Mouse (Mus musculus): ENCODE measurements around the gene Nos1ap.

Nos1ap gene

GRCm38 (mm10) chr1:170539507-170539906 lies 50.2 kb downstream of the Nos1ap start:
- DNase-seq, result no peak

- DNase-seq, result no peak
Observed at GRCm38 (mm10) chr1:170538481-170539061, 51.1 kb downstream of the Nos1ap start.

DNA sequence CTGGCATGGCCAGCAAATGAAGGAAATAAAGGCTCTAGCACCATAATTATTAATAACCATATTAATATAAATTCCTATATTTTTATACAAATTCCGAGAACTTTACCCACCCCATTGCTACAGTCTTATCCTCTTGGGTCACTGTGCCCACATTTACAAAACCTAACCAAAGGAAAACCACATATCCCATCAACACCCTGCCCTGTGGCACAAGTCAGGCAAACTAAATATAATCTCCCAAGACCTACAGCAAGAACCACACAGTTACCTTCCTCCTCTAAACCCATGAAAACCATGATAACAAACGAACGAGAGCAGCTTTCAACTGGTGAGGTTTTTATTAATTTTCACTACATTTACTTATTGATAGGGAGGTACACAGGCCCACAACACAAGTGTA lies 53.3 kb downstream of the Nos1ap start:
- DNase-seq, result no peak

DNA sequence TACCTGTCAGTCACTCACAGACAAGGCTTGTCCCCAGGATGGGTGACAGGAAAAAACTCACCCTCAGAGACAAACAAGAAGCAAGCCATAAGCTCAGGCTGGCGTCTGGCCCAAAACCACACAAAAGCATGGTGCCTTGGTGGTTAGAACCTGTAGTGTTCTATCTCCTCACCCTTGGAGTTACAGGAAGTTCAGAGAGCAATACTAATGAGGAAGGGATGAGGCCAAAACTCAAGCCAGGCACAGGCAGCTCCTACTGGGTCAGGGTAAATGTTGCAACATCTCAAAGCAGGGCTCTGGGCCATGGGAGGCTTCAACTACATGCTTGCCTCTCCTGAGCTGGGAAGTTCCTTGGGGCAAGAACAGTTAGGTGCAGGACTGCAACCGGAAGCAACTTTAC lies 54.4 kb downstream of the Nos1ap start:
- DNase-seq, result no peak

- DNase-seq, result no peak
Observed at GRCm38 (mm10) chr1:170531286-170531685, 58.4 kb downstream of the Nos1ap start.

GRCm38 (mm10) chr1:170530456-170530855 lies 59.2 kb downstream of the Nos1ap start:
- no peak for DNase-seq

DNA sequence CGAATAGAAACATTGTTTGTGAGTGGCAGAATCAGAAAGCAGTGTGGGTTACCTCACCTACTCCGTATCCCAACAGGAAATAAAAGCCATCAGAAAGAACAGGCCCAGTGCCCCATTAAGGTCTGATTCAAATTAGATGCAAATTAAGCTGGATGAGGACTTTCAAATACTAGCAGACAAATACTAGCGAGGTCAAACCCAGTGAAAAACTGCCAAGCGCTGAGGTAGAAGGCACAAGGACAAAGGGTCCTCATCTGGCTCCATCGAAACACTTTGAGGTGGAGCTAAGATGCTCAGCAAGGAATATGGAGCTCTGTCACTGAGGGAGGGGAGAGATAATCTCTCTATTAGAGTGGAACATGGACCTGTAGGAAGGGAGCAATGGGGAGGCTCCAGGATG lies 66.8 kb downstream of the Nos1ap start:
- DNase-seq, result no peak

- no peak for DNase-seq
Observed at GRCm38 (mm10) chr1:170521520-170522205, 68.0 kb downstream of the Nos1ap start.

- DNase-seq, result no peak
Observed at GRCm38 (mm10) chr1:170520206-170520605, 69.5 kb downstream of the Nos1ap start.

DNA sequence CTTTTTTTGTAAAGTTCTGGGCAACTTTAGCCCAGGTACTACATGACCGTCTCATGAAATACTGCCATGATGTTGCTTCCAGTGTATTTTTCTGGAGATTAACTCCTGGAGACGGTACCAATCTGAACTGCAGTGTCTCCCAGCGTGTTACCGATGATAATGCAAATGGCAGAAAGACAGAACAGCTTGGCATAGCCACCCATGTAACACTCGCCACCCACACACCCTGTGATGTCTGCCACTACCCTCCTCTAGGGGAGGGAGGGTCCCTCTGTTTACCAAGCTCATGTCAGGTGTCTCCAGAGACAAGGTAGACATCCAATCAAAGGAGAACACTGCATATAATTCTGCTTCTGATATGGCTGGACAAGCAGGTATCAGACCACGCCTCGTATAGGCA lies 70.0 kb downstream of the Nos1ap start:
- DNase-seq, result peak; percentile 52

- no peak for DNase-seq
Observed at GRCm38 (mm10) chr1:170516182-170516581, 73.5 kb downstream of the Nos1ap start.

DNA sequence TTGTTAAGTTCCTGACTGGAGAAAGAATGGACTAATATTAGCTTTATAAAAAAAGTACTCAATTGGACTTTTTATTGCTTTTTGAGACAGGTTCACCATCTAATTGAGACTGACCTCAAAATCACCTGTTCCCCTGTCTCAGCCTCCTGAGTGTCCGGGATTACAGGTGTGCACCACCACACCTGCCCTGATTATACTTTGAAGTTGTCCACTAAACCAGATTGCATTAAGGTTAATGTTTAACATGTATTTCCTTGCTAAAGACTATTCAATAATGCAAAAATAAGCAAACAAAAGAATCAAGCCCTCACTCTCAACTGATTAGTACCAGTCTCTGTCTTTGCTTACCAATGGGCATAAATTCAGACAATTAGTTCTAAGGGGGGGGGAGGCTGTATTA lies 74.2 kb downstream of the Nos1ap start:
- no peak for DNase-seq

DNA sequence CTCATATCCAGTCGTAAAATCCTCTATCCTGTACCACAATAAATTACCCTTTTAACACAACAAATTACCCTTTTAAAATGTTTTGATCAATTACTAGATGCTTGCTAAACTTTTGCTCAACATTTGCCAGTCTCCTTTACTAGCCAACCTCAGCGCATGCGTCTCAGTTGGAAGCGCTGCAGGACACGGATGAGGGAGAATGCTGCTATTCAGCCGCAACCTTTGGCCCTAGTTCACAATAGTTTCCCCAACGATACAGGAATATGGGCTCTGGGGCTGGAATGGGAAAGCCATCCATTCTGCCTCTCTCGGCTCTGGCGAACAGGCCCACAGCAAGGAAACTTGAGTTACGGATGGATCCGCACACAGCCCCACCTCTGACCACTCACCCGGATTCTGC lies 75.4 kb downstream of the Nos1ap start:
- no peak for DNase-seq

GRCm38 (mm10) chr1:170512429-170513097 lies 77.1 kb downstream of the Nos1ap start:
- no peak for DNase-seq

GRCm38 (mm10) chr1:170510595-170511240 lies 78.9 kb downstream of the Nos1ap start:
- no peak for DNase-seq

DNA sequence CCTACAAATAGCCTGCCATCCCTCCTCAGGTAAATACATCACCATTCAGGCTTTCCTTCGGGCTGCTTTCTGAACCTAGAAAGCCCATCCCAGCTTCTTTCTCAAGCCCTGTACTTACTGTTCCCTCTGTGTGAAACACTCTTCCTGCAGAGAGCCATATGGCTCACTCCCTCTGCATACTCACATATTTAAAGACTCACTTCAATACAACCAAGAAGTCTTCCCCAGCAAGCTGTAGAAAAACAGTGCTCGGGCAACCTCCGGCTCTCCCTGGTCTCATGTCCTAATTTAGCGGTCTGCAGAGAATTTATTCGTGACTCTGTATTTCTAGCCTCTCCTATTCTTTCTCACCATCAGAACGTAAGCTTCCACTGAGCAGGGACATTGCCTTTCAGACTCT lies 83.4 kb downstream of the Nos1ap start:
- peak; percentile 68 for DNase-seq

- DNase-seq, result no peak
Observed at GRCm38 (mm10) chr1:170505107-170505506, 84.6 kb downstream of the Nos1ap start.

GRCm38 (mm10) chr1:170504378-170504777 lies 85.3 kb downstream of the Nos1ap start:
- DNase-seq, result no peak

DNA sequence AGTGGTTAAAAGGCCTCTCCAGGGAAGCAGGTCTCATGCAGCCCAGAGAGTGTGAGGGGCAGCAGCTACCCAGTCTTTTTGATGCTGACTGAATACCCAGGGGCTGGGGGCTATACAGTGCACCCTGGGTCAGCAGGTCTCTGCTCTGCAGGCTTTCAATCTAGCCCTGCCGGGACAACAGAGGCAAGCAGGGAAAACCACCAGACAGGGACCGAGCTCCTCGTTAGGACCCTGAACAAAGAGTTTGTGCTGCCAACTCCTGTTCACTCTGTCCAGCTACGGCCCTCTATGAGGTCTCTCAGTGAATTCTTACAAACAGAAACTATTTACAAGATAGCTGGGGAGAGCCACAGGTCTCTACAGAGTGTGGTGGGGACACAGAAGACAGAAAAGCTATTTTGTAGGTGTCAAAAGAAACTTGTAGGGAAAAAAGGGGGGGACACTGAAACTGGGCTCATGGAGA lies 86.4 kb downstream of the Nos1ap start:
- no peak for DNase-seq

DNA sequence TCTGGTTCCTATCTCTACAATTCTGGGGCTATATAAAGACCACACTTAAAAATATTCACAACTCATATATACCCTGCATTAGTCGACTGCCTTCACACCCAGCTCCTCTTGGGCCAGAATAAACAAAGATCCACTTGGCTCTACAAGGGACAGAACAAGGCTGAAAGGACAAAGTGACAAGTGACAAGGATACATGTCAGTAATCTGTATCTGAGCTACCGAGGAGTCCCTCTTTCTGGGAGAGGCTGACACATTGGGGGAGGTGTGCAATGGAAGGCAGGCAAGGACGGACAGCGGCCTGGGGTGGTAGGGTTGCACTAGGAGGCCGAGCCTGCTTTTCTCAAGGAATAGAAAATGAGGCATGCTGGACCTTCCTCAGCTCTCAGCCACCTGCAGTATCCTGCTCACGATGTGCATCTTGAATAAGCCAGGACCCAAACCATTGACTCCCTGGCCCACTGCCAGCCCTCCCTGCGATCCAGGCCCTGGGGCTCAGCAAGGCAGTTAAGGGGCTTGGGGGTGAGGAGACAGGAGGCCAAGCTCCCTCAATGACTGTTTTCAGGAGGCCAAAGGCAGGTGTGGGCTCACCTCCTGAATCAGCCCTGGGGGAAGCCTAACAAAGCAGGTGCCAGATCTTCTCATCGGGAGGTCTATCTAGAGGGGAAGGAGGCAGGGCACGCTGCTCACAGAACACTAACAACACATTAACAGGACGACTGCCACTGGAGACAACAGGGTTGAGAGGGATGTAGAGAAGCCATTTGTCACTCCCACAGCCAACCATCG lies 87.0 kb downstream of the Nos1ap start:
- DNase-seq, result no peak

GRCm38 (mm10) chr1:170501970-170502369 lies 87.7 kb downstream of the Nos1ap start:
- DNase-seq, result no peak

DNA sequence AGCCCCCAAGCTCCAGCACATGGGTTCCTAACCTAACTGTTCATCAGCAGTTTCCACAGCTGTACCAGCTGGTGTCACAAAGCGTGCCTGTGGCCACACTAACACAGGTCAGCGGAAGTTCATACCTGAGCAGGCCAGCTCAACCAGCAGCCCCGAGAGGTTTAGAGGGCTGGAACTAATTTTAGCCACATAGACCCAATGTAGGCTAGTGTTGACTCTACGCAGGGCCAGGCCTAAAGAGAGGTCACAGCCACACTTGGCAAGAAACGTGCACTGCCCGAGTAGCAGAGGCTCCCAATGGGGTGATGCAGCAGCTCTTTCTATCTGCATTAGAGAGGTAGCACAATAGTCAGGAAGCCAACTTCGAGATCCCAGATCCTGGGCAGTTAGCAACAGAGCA lies 88.1 kb downstream of the Nos1ap start:
- no peak for DNase-seq

GRCm38 (mm10) chr1:170499891-170500290 lies 89.8 kb downstream of the Nos1ap start:
- DNase-seq, result no peak
